Mouse (Mus musculus): Measurements from ENCODE around the gene Lrch4. TPM values are rescaled to one million over a fixed set of nuclear protein-coding genes. Genes with fewer than 3 reads are reported as not detected.
A peak's percentile ranks its signal among the peaks of the same experiment; 100 is the strongest.

The Lrch4 gene
- total and polyA plus RNA-seq, 3 experiments: 20.6 to 192 (median 98.9) TPM

DNA sequence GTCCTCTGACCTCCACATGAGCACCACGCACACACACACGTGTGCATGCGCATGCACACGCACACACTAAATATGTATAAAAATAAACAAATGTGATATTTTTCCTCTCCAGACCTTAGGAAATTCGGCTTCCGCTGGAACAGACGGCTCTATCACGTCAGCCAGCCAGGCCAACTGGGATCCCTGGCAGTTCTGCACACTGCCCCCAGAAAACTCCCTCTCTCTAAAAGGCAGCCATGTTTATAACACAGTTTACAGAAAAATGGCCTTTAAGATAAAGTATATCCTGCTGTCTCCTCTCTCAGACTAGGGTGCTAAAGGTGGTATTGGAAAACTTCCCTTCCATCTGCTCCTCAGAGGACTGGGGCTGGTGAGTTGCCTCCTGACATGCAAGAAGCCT lies 48.9 kb downstream of the Lrch4 start:
- Histone ChIP-seq H3K4me3 (ENCODE audit: low read depth, low read length) (no peak overlapping the region), H3K36me3 (replicated peaks) (peaks cover 84% of the 10 kb centered on the region), H3K9me3 (replicated peaks) (no peaks in the 10 kb centered on the region), H3K27me3 (ENCODE audit: insufficient read depth, low read length) (no peaks in the 10 kb centered on the region), H3K4me1 (ENCODE audit: insufficient read depth, low read depth, low read length) (peaks cover 61% of the 10 kb centered on the region)
- TF ChIP-seq CTCF (IDR thresholded peaks at IDR 0.05; ENCODE audit: low read depth, low read length) (no peak), GATA2 (IDR thresholded peaks at IDR 0.05; ENCODE audit: borderline replicate concordance, low read depth, low read length) (no peak), TAL1 (conservative IDR thresholded peaks at IDR 0.05; ENCODE audit: low read depth, low read length) (no peak), POLR2AphosphoS5 (IDR thresholded peaks at IDR 0.05; ENCODE audit: insufficient replicate concordance, low read depth, low read length) (no peak), GATA1 (IDR thresholded peaks at IDR 0.05; ENCODE audit: borderline replicate concordance, low read length) (no peak)
- ATAC-seq (ENCODE audit: extremely low read depth, insufficient number of reproducible peaks, low FRiP score, poor library complexity, severe bottlenecking) (no peak), DNase-seq (ENCODE audit: low spot score) (no peak)

DNA sequence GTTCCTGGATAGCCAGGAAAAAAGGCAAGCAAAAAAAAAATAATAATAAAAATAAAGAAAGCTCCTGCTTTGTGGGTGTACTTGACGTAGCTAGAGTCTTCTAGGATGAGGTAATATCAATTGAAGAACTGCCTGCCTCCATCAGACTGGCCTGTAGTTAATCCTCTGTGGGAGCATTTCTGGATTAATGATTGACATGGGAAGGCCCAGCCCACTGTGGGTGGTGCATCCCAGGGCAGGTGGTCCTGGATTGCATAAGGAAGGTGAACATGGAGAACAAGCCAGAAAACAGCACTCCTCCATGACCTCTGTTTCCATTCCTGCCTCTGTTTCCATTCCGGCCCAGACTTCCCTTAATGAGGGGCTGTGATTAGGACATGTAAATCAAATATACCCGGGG lies 49.8 kb downstream of the Lrch4 start:
- H3K36me3 ChIP-seq (replicated peaks): peaks cover 80% of the 10 kb centered on the region
- no peak overlapping the region for H3K4me3 ChIP-seq (ENCODE audit: low read depth, low read length)
- no peak for TF ChIP-seq TAL1 (conservative IDR thresholded peaks at IDR 0.05; ENCODE audit: low read depth, low read length)
- H3K9me3 ChIP-seq (replicated peaks): no peaks in the 10 kb centered on the region
- no peak for DNase-seq (ENCODE audit: low spot score)
- ATAC-seq (ENCODE audit: extremely low read depth, insufficient number of reproducible peaks, low FRiP score, poor library complexity, severe bottlenecking): no peak
- no peaks in the 10 kb centered on the region for H3K27me3 ChIP-seq (ENCODE audit: insufficient read depth, low read length)
- peaks cover 56% of the 10 kb centered on the region for H3K4me1 ChIP-seq (ENCODE audit: insufficient read depth, low read depth, low read length)

DNA sequence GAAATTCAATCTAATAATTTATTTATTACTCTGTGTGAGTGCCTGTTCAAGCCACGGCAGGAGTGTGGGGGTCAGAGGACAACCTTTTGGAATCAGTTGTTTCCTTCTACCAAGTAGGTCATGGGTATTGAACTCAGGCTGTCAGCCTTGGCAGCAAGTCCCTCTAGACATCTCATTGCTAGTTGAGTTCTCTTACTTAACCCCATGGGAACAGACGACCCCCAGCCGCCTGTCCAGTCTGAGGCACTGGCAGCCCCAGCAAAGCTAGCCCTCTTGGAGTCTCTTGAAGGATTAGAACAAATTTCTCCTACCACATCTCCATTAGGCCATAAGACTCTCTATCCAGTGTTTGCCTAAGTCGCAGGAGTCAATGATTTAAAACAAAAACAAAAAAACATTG lies 50.8 kb downstream of the Lrch4 start:
- no peaks in the 10 kb centered on the region for H3K27me3 ChIP-seq (ENCODE audit: insufficient read depth, low read length)
- peaks cover 71% of the 10 kb centered on the region for H3K36me3 ChIP-seq (replicated peaks)
- no peaks in the 10 kb centered on the region for H3K9me3 ChIP-seq (replicated peaks)
- ATAC-seq (ENCODE audit: extremely low read depth, insufficient number of reproducible peaks, low FRiP score, poor library complexity, severe bottlenecking): no peak
- H3K4me3 ChIP-seq (ENCODE audit: low read depth, low read length): no peak overlapping the region
- TF ChIP-seq TAL1 (conservative IDR thresholded peaks at IDR 0.05; ENCODE audit: low read depth, low read length): no peak
- TF ChIP-seq POLR2AphosphoS5 (IDR thresholded peaks at IDR 0.05; ENCODE audit: insufficient replicate concordance, low read depth, low read length): no peak
- no peak for TF ChIP-seq GATA2 (IDR thresholded peaks at IDR 0.05; ENCODE audit: borderline replicate concordance, low read depth, low read length)
- no peak for TF ChIP-seq CTCF (IDR thresholded peaks at IDR 0.05; ENCODE audit: low read depth, low read length)
- no peak for TF ChIP-seq GATA1 (IDR thresholded peaks at IDR 0.05; ENCODE audit: borderline replicate concordance, low read length)
- H3K4me1 ChIP-seq (ENCODE audit: insufficient read depth, low read depth, low read length): peaks cover 47% of the 10 kb centered on the region
- DNase-seq (ENCODE audit: low spot score): no peak

DNA sequence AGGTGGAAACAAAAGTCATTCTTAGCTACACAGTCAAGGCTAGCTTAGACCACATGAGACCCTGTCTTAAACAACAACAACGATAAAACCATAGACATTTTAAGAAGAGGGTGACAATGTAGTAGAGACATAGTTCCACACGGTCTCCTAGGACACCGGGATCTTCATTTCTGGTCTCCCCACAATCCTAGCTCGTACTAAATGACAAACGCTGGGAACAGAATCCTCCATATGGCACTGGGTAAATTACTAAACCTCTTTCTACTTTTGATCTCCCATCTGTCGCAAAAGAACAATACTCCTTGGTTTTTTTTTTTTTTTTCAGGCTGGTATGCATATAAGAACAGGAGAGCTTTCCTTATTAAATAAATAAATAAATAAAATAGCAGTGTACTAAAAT lies 53.6 kb downstream of the Lrch4 start:
- no peaks in the 10 kb centered on the region for H3K27me3 ChIP-seq (ENCODE audit: insufficient read depth, low read length)
- no peak for TF ChIP-seq POLR2AphosphoS5 (IDR thresholded peaks at IDR 0.05; ENCODE audit: insufficient replicate concordance, low read depth, low read length)
- TF ChIP-seq CTCF (IDR thresholded peaks at IDR 0.05; ENCODE audit: low read depth, low read length): no peak
- TF ChIP-seq GATA2 (IDR thresholded peaks at IDR 0.05; ENCODE audit: borderline replicate concordance, low read depth, low read length): no peak
- no peak for TF ChIP-seq TAL1 (conservative IDR thresholded peaks at IDR 0.05; ENCODE audit: low read depth, low read length)
- TF ChIP-seq GATA1 (IDR thresholded peaks at IDR 0.05; ENCODE audit: borderline replicate concordance, low read length): no peak
- peaks cover 47% of the 10 kb centered on the region for H3K36me3 ChIP-seq (replicated peaks)
- peaks cover 57% of the 10 kb centered on the region for H3K4me1 ChIP-seq (ENCODE audit: insufficient read depth, low read depth, low read length)
- no peaks in the 10 kb centered on the region for H3K9me3 ChIP-seq (replicated peaks)
- ATAC-seq (ENCODE audit: extremely low read depth, insufficient number of reproducible peaks, low FRiP score, poor library complexity, severe bottlenecking) (no peak), DNase-seq (ENCODE audit: low spot score) (no peak)
- H3K4me3 ChIP-seq (ENCODE audit: low read depth, low read length): peak overlapping the region; percentile 61; the same call in 1 of the 2 replicates

DNA sequence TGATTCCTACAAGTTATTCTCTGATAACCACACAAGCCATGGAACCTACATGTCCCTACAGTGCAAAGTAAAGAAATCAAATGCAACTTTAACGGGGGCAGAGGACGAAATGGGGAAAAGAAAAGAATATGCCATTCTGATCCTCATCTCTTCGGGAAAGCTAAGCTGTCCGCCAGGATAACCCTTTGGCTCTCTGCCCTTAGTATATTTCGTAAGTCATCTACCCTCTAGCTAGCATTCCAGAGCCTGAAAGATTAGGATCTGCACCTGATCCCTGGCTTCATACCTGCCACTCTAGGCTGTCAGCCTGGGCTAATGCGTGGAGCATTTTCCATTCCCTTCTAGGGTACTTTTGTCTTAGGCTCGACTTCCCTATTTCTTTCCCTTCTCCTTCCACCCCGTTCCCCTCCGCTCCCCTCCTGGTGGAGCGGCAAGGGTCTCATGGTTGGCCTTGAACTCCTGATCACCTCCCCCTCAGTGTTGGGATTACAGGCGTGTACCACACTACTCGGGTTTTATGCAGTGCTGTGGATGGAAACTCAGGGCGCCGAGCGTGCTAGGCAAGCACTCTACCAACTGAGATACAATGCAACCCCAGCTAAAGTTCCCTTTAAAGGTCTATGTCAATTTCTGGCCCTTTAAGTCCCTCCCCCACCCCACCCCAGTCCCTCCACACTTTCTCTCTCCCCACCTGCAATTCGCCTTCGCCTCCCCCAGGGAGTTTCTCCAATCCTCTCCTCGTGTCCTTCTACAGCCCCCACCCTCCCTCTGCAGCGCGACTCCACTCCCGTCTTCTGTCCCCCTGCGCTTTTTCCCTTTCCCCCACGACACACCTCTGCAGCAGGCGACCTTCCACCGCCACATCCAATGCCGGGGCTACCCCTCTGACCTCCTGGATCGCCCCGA lies 54.7 kb downstream of the Lrch4 start:
- H3K4me3 ChIP-seq (ENCODE audit: low read depth, low read length): peak overlapping the region; percentile 85
- peaks cover 63% of the 10 kb centered on the region for H3K4me1 ChIP-seq (ENCODE audit: insufficient read depth, low read depth, low read length)
- no peak for TF ChIP-seq POLR2AphosphoS5 (IDR thresholded peaks at IDR 0.05; ENCODE audit: insufficient replicate concordance, low read depth, low read length)
- no peak for TF ChIP-seq CTCF (IDR thresholded peaks at IDR 0.05; ENCODE audit: low read depth, low read length)
- TF ChIP-seq GATA2 (IDR thresholded peaks at IDR 0.05; ENCODE audit: borderline replicate concordance, low read depth, low read length): no peak
- TF ChIP-seq TAL1 (conservative IDR thresholded peaks at IDR 0.05; ENCODE audit: low read depth, low read length): no peak
- peaks cover 36% of the 10 kb centered on the region for H3K36me3 ChIP-seq (replicated peaks)
- no peak for ATAC-seq (ENCODE audit: extremely low read depth, insufficient number of reproducible peaks, low FRiP score, poor library complexity, severe bottlenecking)
- peak; percentile 53 for DNase-seq (ENCODE audit: low spot score)
- H3K9me3 ChIP-seq (replicated peaks): no peaks in the 10 kb centered on the region
- H3K27me3 ChIP-seq (ENCODE audit: insufficient read depth, low read length): no peaks in the 10 kb centered on the region

DNA sequence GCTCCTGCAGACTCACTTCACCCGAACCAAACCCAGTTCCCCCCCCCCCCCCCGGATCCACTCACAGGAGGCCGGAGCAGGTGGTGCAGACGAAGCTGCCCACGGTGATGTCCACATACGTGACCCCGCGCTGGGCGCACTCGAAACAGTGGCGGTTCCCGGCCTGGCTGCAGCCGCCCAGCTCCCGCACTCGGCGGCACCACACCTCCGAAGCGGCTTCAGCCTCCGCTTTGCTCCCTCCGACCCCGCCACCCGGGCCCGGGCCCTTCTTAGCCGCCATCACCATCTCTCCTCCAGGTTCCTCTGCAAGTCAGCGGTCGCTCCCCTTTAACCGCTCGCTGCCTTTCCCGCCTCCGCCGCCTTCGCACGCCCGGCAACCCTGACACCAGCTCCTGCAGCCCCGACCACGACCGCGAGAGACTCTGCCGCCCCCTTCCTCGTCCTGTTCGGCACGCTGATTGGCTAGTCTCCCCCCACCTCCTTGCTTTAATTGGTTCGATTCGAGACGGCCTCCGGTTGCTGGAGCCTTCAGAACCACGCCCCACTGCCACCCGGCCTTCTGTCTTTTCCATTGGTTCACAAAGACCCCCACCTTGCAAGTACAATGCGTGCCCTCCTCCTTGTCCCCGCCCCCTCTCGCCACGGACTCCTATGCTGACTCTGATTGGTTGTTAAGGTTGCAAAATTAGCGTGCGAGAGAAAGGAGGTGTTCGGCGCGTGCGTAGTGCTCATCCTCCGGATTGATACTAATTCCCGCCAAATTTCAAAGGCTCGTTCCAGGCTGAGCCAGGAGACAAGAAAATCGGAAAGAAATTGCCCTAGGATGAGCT lies 55.6 kb downstream of the Lrch4 start, which contains the start of gene Agfg2:
TSS of gene Agfg2 (minus strand) at position 433 of the 830 bp plus-strand sequence.
- Histone ChIP-seq H3K4me3 (ENCODE audit: low read depth, low read length) (peak within 1 kb of the TSS; percentile 85), H3K9me3 (replicated peaks) (no peaks in the 10 kb centered on the region), H3K36me3 (replicated peaks) (peaks cover 28% of the 10 kb centered on the region), H3K27me3 (ENCODE audit: insufficient read depth, low read length) (no peaks in the 10 kb centered on the region), H3K4me1 (ENCODE audit: insufficient read depth, low read depth, low read length) (peaks cover 62% of the 10 kb centered on the region)
- TF ChIP-seq TAL1 (conservative IDR thresholded peaks at IDR 0.05; ENCODE audit: low read depth, low read length) (no peak), CTCF (IDR thresholded peaks at IDR 0.05; ENCODE audit: low read depth, low read length) (no peak), POLR2AphosphoS5 (IDR thresholded peaks at IDR 0.05; ENCODE audit: insufficient replicate concordance, low read depth, low read length) (no peak), GATA1 (IDR thresholded peaks at IDR 0.05; ENCODE audit: borderline replicate concordance, low read length) (no peak), GATA2 (IDR thresholded peaks at IDR 0.05; ENCODE audit: borderline replicate concordance, low read depth, low read length) (no peak)
- DNase-seq (ENCODE audit: low spot score): peak; percentile 94
- ATAC-seq (ENCODE audit: extremely low read depth, insufficient number of reproducible peaks, low FRiP score, poor library complexity, severe bottlenecking): peak; percentile 88
